8 mouse cellular contexts compared by ENCODE assay signal in the genomic region with DNA sequence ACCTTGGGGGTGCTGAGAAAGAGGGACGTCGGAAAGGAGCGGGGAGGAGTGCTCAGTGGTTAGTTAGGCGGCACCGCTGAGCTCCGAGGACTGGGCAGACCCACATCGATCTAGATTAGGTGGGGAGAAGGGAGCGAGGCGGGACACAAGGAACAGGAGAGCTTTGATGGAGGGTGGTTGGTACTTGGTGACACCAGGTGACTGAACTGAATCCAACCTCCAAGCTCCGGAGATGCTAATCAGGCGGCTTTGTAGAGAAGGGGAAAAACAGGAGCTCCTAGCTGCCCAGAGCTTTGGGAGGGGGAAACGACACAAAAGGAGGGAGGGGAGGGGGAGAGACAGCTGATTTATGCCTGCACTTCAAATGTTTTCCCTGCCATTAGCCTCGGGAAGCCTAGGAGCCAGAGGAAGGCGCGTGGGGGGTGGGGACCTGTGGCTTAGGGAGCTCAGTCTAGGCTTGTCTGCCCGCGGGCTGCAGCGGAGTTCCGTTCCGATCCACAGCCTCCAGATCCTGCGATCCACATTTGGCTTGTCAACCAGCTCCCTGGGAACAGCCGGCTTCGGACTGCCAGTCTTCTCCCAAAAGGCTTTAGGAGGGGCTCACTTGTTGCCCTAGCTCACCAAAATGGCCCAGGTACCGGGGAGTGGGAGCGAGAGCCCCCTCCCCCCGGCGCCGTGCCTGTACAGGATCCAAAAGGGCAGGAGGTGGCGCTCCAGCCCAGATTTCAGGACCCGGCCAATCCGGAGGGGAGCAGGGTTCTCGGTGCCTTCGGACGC. TPM values are rescaled to one million over a fixed set of nuclear protein-coding genes. Genes with fewer than 3 reads are reported as not detected.
DNase-seq lines count a peak whose midpoint lies in the region; ATAC-seq lines count a peak whose summit lies in the region.

No protein-coding gene starts in this region.

- WGBS in heart, embryonic 15.5 days: 4% methylated on average over 34 of the region's 34 CpGs
- WGBS in stomach, embryonic 16.5 days: 2% methylated on average over 34 of the region's 34 CpGs

- no peak for ATAC-seq in heart, embryonic 15.5 days (replicated peaks; ENCODE audit: insufficient number of reproducible peaks, insufficient read depth, low FRiP score, low read depth)
- ATAC-seq in stomach, embryonic 16.5 days (ENCODE audit: insufficient read depth, low FRiP score): no peak

- peaks cover 86% of the 10 kb centered on the region for H3K4me1 ChIP-seq in heart, embryonic 15.5 days (replicated peaks)
- H3K4me1 ChIP-seq in stomach, embryonic 16.5 days (ENCODE audit: control insufficient read depth, insufficient read depth, low read length): peaks cover 30% of the 10 kb centered on the region

- no peaks in the 10 kb centered on the region for H3K9me3 ChIP-seq in heart, embryonic 15.5 days (replicated peaks)
- H3K9me3 ChIP-seq in stomach, embryonic 16.5 days (replicated peaks; ENCODE audit: control insufficient read depth, low read length): no peaks in the 10 kb centered on the region

- peak; percentile 37 to 74 for DNase-seq in left cerebral cortex, postnatal 10 days (ENCODE audit: extremely low spot score in 1 of 2, low spot score in 2 of 2)
- DNase-seq in left cerebral cortex, adult 8-10 months (ENCODE audit: low spot score in 2 of 2): no peak
- peak; percentile 78 to 79 for DNase-seq in cerebellum, postnatal 36 days
- peak; percentile 64 to 71 for DNase-seq in kidney, postnatal 25 days
- DNase-seq in lung, postnatal 4 days: peak; percentile 40 to 58
- DNase-seq in gastrocnemius, postnatal 25 days: no peak

- H3K27me3 ChIP-seq in heart, embryonic 15.5 days: no peaks in the 10 kb centered on the region
- peaks cover 33% of the 10 kb centered on the region for H3K27me3 ChIP-seq in stomach, embryonic 16.5 days (ENCODE audit: control insufficient read depth, insufficient read depth, low read length)

- peak overlapping the region; percentile 83 for H3K4me3 ChIP-seq in heart, embryonic 15.5 days
- H3K4me3 ChIP-seq in stomach, embryonic 16.5 days (replicated peaks; ENCODE audit: low read length): peak overlapping the region; percentile 43

- peak overlapping the region; percentile 64 for H3K9ac ChIP-seq in heart, embryonic 15.5 days
- peak overlapping the region; percentile 67 for H3K9ac ChIP-seq in stomach, embryonic 16.5 days (ENCODE audit: low read length)

- intact Hi-C loops in left cerebral cortex, postnatal 10 days (cut with DNase I): loop anchor here (5.0 kb wide), 1 partner anchor 49 kb away; no protein-coding TSS in a partner anchor

- peak overlapping the region; percentile 55 for H3K27ac ChIP-seq in heart, embryonic 15.5 days
- H3K27ac ChIP-seq in stomach, embryonic 16.5 days (ENCODE audit: low read length): no peak overlapping the region

- H3K36me3 ChIP-seq in heart, embryonic 15.5 days: no peaks in the 10 kb centered on the region
- no peaks in the 10 kb centered on the region for H3K36me3 ChIP-seq in stomach, embryonic 16.5 days (ENCODE audit: control insufficient read depth, insufficient read depth, low read length)

- peak overlapping the region; percentile 80 for H3K4me2 ChIP-seq in heart, embryonic 15.5 days
- H3K4me2 ChIP-seq in stomach, embryonic 16.5 days (ENCODE audit: low read depth, low read length): peak overlapping the region; percentile 73

RNA-seq across cellular contexts. Expression of a gene that starts 4.7 kb away (rescaled TPM):
- 1 to 10 TPM; 7.6 to 8.3 TPM for total RNA-seq in left cerebral cortex, postnatal 10 days (2021)
- total RNA-seq in left cerebral cortex, adult 8-10 months (2022): 10 to 100 TPM; 14.5 to 16.4 (median 15.3) TPM
- polyA plus RNA-seq in heart, embryonic 15.5 days (2015; fragmentation: Nextera tagmentation; extraction: Ambion mirVana): 11.7 TPM in 2 replicates
- polyA plus RNA-seq in stomach, embryonic 16.5 days (2015; fragmentation: Nextera tagmentation; extraction: Ambion mirVana): 3.7 and 4.0 TPM in 2 replicates
- total RNA-seq in gastrocnemius, postnatal 25 days (2021): 1 to 10 TPM; 2.0 to 3.5 TPM

Comparison
In these comparisons a context has a peak if more than half of its experiments do, and no peak if none do; other contexts are left out.
1. DNase-seq: peak in left cerebral cortex, postnatal 10 days (2 of 2), cerebellum, postnatal 36 days (2 of 2), kidney, postnatal 25 days (2 of 2) and lung, postnatal 4 days (2 of 2); none in left cerebral cortex, adult 8-10 months (0 of 2) and gastrocnemius, postnatal 25 days (single experiment).